Mouse (Mus musculus) small intestine, adult 2 months (tissue): ENCODE data around the gene Cdk4.

Experiments
- CTCF ChIP-seq: fragments of 200-500 bp; IDR thresholded peaks from 2 replicates; pipeline ENCODE4 v1.5.1; 2012; ENCODE audit warnings: low read depth, mild to moderate bottlenecking, control low read depth, inconsistent platforms, low read length, moderate library complexity, mixed read lengths; ENCODE audit not compliant: insufficient replicate concordance, insufficient read length; ENCODE audit errors: extremely low read depth
- POLR2A ChIP-seq: fragments of 200-500 bp; IDR thresholded peaks from 2 replicates; pipeline ENCODE4 v1.6.1; 2012; ENCODE audit warnings: low read depth, mild to moderate bottlenecking, control low read depth, inconsistent platforms, low read length, moderate library complexity

DNA sequence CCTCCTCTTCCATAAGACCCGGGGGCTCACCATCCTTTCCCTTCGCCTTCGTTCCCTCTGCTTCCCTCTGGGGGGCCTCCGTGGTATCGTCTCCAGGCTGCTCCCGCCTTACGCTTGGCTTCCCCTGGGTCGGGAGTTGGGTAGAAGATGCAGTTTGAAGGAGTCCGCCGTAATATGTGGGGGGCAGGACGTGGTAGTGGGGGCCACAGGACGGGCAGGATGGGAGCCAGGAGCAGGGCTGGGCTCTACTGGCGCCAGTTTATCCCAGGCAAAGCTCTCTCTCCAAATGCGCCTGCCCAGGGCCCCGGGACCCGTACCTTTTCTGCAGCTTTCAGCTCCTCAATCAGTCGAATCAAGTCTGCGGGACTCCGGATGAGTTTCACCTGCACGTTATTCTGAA lies 35.2 kb downstream of the Cdk4 start:
- TF ChIP-seq CTCF (no peak), POLR2A (no peak)
